Comparison of ENCODE assay signal across 20 mouse cellular contexts in genomic region chr1:4617479-4617878, GRCm38 (mm10).
DNase-seq lines count a peak whose midpoint lies in the region; ATAC-seq lines count a peak whose summit lies in the region.
"Had no signal": no experiment of that assay in that cellular context is flagged by ENCODE, and none has a peak within 500 bp of the region (broad histone marks: within the 10 kb centered on the region; RNA-seq: fewer than 3 reads in every experiment).

No protein-coding gene starts in this region.

- intact Hi-C loops in heart, postnatal 36 days (cut with DNase I): no loop called here
- intact Hi-C loops in heart, postnatal 25 days (cut with DNase I): no loop called here

- no peak overlapping the region for H3K9ac ChIP-seq in liver, embryonic 16.5 days (ENCODE audit: low read depth, low read length)
- no peak overlapping the region for H3K9ac ChIP-seq in liver, embryonic 11.5 days (ENCODE audit: low read depth, low read length)
- H3K9ac ChIP-seq: liver, embryonic 15.5 days; midbrain, embryonic 12.5 days had no signal

- peak; percentile 13; the same call in 1 of the 2 replicates for ATAC-seq in liver, embryonic 16.5 days (ENCODE audit: low read depth)
- ATAC-seq in liver, embryonic 11.5 days (replicated peaks; ENCODE audit: low FRiP score): no peak; the same call in 1 of the 2 replicates
- ATAC-seq: forebrain, embryonic 14.5 days; hindbrain, embryonic 16.5 days had no signal

- H3K36me3 ChIP-seq in liver, embryonic 16.5 days (ENCODE audit: control insufficient read depth, insufficient read depth): no peaks in the 10 kb centered on the region
- H3K36me3 ChIP-seq in liver, embryonic 11.5 days (ENCODE audit: control insufficient read depth, insufficient read depth, low read length): no peaks in the 10 kb centered on the region
- H3K36me3 ChIP-seq: G1E; liver, embryonic 15.5 days; midbrain, embryonic 12.5 days had no signal

- WGBS in liver, embryonic 16.5 days (ENCODE audit: insufficient replicate concordance): 35% methylated on average over 10 of the region's 10 CpGs
- 61% methylated on average over 10 of the region's 10 CpGs for WGBS in liver, embryonic 11.5 days

- DNase-seq in heart, adult 11 months: peak; percentile 95
- DNase-seq in heart, postnatal 36 days: no peak
- no peak for DNase-seq in liver, embryonic 11.5 days (ENCODE audit: low spot score)
- peak; percentile 9 for DNase-seq in heart, postnatal 25 days (ENCODE audit: low spot score)
- DNase-seq in lung, postnatal 36 days: peak; percentile 85
- no peak for DNase-seq in right cerebral cortex, postnatal 4 days
- no peak for DNase-seq in cerebellum, adult 11-12 months
- DNase-seq: cerebellum, adult 2 months; gastrocnemius, postnatal 14 days; layer of hippocampus, postnatal 36 days; left cerebral cortex, postnatal 4 days; right cerebral cortex, postnatal 25 days; thymus, adult 18-20 months had no signal

- no peaks in the 10 kb centered on the region for H3K9me3 ChIP-seq in liver, embryonic 16.5 days (replicated peaks; ENCODE audit: control insufficient read depth, low read length)
- no peaks in the 10 kb centered on the region for H3K9me3 ChIP-seq in liver, embryonic 11.5 days (ENCODE audit: control insufficient read depth, low read length)
- H3K9me3 ChIP-seq: G1E; liver, embryonic 15.5 days; midbrain, embryonic 12.5 days had no signal

- no peak overlapping the region for H3K4me2 ChIP-seq in liver, embryonic 16.5 days (ENCODE audit: low read depth, low read length)
- no peak overlapping the region for H3K4me2 ChIP-seq in liver, embryonic 11.5 days
- H3K4me2 ChIP-seq: liver, embryonic 15.5 days; midbrain, embryonic 12.5 days had no signal

- H3K27ac ChIP-seq in liver, embryonic 16.5 days (ENCODE audit: low read length): no peak overlapping the region
- H3K27ac ChIP-seq in liver, embryonic 11.5 days (ENCODE audit: low read depth, low read length): no peak overlapping the region
- H3K27ac ChIP-seq: kidney, postnatal 0 days; liver, embryonic 15.5 days; midbrain, embryonic 12.5 days had no signal

- H3K4me3 ChIP-seq in liver, embryonic 16.5 days (ENCODE audit: low read depth, low read length): no peak overlapping the region
- no peak overlapping the region for H3K4me3 ChIP-seq in liver, embryonic 11.5 days (ENCODE audit: low read depth, low read length)
- H3K4me3 ChIP-seq: liver, embryonic 15.5 days; midbrain, embryonic 12.5 days had no signal

- no peaks in the 10 kb centered on the region for H3K27me3 ChIP-seq in liver, embryonic 16.5 days (ENCODE audit: control insufficient read depth, insufficient read depth, low read depth, low read length)
- no peaks in the 10 kb centered on the region for H3K27me3 ChIP-seq in liver, embryonic 11.5 days (replicated peaks; ENCODE audit: control insufficient read depth, insufficient read depth, low read length)
- H3K27me3 ChIP-seq: liver, embryonic 15.5 days; midbrain, embryonic 12.5 days had no signal

- H3K4me1 ChIP-seq in liver, embryonic 16.5 days (ENCODE audit: control insufficient read depth, low read depth, low read length): no peaks in the 10 kb centered on the region
- no peaks in the 10 kb centered on the region for H3K4me1 ChIP-seq in liver, embryonic 11.5 days (replicated peaks; ENCODE audit: control insufficient read depth, insufficient read depth, low read length)
- H3K4me1 ChIP-seq: liver, embryonic 15.5 days; midbrain, embryonic 12.5 days had no signal

Comparison
In these comparisons a context has a peak if more than half of its experiments do, and no peak if none do; other contexts are left out.
1. DNase-seq: peak in heart, adult 11 months (single experiment), heart, postnatal 25 days (single experiment) and lung, postnatal 36 days (single experiment); none in heart, postnatal 36 days (0 of 2), liver, embryonic 11.5 days (single experiment), right cerebral cortex, postnatal 4 days (single experiment) and cerebellum, adult 11-12 months (single experiment).